In the genomic region with DNA sequence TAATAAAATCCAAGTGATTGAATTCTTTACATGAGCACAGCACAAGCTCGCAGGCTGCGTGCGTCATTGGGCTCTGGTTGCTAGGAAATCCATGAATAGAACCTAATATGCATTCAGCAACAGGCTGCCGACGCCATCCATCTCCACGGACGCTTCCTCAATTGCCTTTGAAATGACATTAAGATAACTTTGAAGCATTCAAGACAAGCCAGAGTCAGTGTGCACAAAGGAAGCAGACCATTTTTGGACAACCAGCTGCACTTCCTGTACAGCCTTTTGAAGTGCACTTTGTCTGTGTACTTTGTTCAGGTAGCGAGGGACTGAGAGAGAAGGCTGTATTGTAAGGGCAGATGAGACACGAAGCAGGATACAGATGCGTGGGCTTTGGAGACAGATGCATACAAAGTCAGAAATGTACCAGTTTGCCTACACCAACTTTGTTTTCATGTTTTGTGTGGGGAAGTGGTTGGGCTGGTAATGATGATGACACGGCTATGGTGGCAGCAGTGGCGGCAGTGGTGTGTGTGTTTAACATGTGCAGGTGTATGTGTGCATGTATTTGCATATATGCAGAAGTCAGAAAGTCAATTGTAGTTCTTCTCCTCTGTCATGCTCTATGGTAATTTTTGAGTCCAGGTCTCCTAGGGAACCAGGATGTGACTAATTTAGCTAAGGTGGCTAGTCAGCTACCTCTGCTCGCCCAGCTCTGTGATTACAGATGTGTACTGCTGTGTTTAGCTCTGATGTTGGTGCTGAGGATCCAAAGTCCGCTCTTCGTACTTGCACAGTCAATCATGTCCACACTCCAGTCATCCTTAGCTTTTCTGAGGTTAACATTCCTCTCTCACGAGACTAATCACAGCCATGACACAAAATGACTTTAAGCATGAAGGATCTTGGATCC, we compare ENCODE assay signal across 8 mouse cellular contexts.
DNase-seq lines count a peak whose midpoint lies in the region; ATAC-seq and TF ChIP-seq lines count a peak whose summit lies in the region.

No protein-coding gene starts in this region.

- H3K27ac ChIP-seq in heart, embryonic 10.5 days = no peak overlapping the region
- no peak overlapping the region for H3K27ac ChIP-seq in heart, adult 2 months
- no peak overlapping the region for H3K27ac ChIP-seq in forebrain, embryonic 15.5 days (replicated peaks)
- H3K27ac ChIP-seq in neural tube, embryonic 15.5 days (replicated peaks) = no peak overlapping the region

- WGBS in heart, embryonic 10.5 days = 55% methylated on average over 16 of the region's 16 CpGs
- WGBS in heart, adult 2 months = 42% methylated on average over 16 of the region's 16 CpGs
- 50% methylated on average over 16 of the region's 16 CpGs for WGBS in forebrain, embryonic 15.5 days
- WGBS in neural tube, embryonic 15.5 days = 30% methylated on average over 16 of the region's 16 CpGs

- TF ChIP-seq EP300 in heart, adult 2 months (IDR thresholded peaks at IDR 0.05; ENCODE audit: insufficient read depth, low read depth, low read length) = no peak

- intact Hi-C loops in heart, adult 2 months (cut with DNase I) = no loop called here

- H3K4me2 ChIP-seq in forebrain, embryonic 15.5 days (replicated peaks) = peak overlapping the region; percentile 15; the same call in 1 of the 2 replicates
- H3K4me2 ChIP-seq in neural tube, embryonic 15.5 days = peak overlapping the region; percentile 32

- TF ChIP-seq CTCF in heart, adult 2 months (IDR thresholded peaks at IDR 0.05) = no peak

- no peaks in the 10 kb centered on the region for H3K9me3 ChIP-seq in heart, embryonic 10.5 days
- no peaks in the 10 kb centered on the region for H3K9me3 ChIP-seq in forebrain, embryonic 15.5 days
- H3K9me3 ChIP-seq in neural tube, embryonic 15.5 days (replicated peaks) = no peaks in the 10 kb centered on the region

- TF ChIP-seq POLR2A in heart, adult 2 months (IDR thresholded peaks at IDR 0.05; ENCODE audit: insufficient read depth, low read depth, low read length) = no peak

- peak; percentile 24; the same call in 1 of the 2 replicates for ATAC-seq in forebrain, embryonic 15.5 days (replicated peaks)
- 0 out of 2 replicates have a peak, but pooled peaks have one; percentile 28 for ATAC-seq in neural tube, embryonic 15.5 days (ENCODE audit: low FRiP score)
- ATAC-seq in megakaryocyte-erythroid progenitor cell, adult 5-6 weeks (replicated peaks; ENCODE audit: low FRiP score, low TSS enrichment, poor library complexity, severe bottlenecking) = no peak

- H3K27me3 ChIP-seq in heart, embryonic 10.5 days (ENCODE audit: insufficient read depth, poor library complexity, severe bottlenecking) = no peaks in the 10 kb centered on the region
- no peaks in the 10 kb centered on the region for H3K27me3 ChIP-seq in heart, adult 2 months (ENCODE audit: control insufficient read depth, insufficient read depth, low read length)
- H3K27me3 ChIP-seq in forebrain, embryonic 15.5 days = no peaks in the 10 kb centered on the region
- H3K27me3 ChIP-seq in neural tube, embryonic 15.5 days (replicated peaks) = no peaks in the 10 kb centered on the region

- H3K9ac ChIP-seq in heart, adult 2 months (ENCODE audit: low read depth, low read length) = no peak overlapping the region
- no peak overlapping the region for H3K9ac ChIP-seq in forebrain, embryonic 15.5 days (replicated peaks)
- no peak overlapping the region for H3K9ac ChIP-seq in neural tube, embryonic 15.5 days (replicated peaks)

- H3K79me2 ChIP-seq in heart, adult 2 months (replicated peaks; ENCODE audit: control insufficient read depth, insufficient read depth, low read length) = no peaks in the 10 kb centered on the region

- peaks cover 10% of the 10 kb centered on the region for H3K4me1 ChIP-seq in heart, embryonic 10.5 days
- no peaks in the 10 kb centered on the region for H3K4me1 ChIP-seq in heart, adult 2 months (ENCODE audit: control insufficient read depth, insufficient read depth, low read length)
- H3K4me1 ChIP-seq in forebrain, embryonic 15.5 days = peaks cover 7% of the 10 kb centered on the region; the same call in 1 of the 2 replicates
- peaks cover 7% of the 10 kb centered on the region for H3K4me1 ChIP-seq in neural tube, embryonic 15.5 days

- H3K4me3 ChIP-seq in heart, embryonic 10.5 days = 0 out of 2 replicates have a peak overlapping the region, but pooled peaks have one; percentile 12
- no peak overlapping the region for H3K4me3 ChIP-seq in heart, adult 2 months
- H3K4me3 ChIP-seq in forebrain, embryonic 15.5 days = no peak overlapping the region
- H3K4me3 ChIP-seq in neural tube, embryonic 15.5 days (replicated peaks) = no peak overlapping the region

- DNase-seq in heart, embryonic 10.5 days (ENCODE audit: low spot score) = peak; percentile 75
- DNase-seq in heart, adult 2 months = no peak
- DNase-seq in layer of hippocampus, postnatal 14 days (ENCODE audit: low spot score in 2 of 2) = peak; percentile 19 to 64
- DNase-seq in spleen, adult 12 weeks (ENCODE audit: low spot score) = no peak
- no peak for DNase-seq in kidney, postnatal 25 days

- H3K36me3 ChIP-seq in heart, embryonic 10.5 days = no peaks in the 10 kb centered on the region
- no peaks in the 10 kb centered on the region for H3K36me3 ChIP-seq in heart, adult 2 months (ENCODE audit: control insufficient read depth, insufficient read depth, low read length)
- no peaks in the 10 kb centered on the region for H3K36me3 ChIP-seq in forebrain, embryonic 15.5 days
- no peaks in the 10 kb centered on the region for H3K36me3 ChIP-seq in neural tube, embryonic 15.5 days

Comparison
In these comparisons a context has a peak if more than half of its experiments do, and no peak if none do; other contexts are left out.
1. DNase-seq: peak in heart, embryonic 10.5 days (single experiment) and layer of hippocampus, postnatal 14 days (2 of 2); none in heart, adult 2 months (0 of 2), spleen, adult 12 weeks (single experiment) and kidney, postnatal 25 days (0 of 2).